Mouse (Mus musculus) brain, embryonic 18.5 days (tissue): ENCODE results near the gene Sergef.

Experiments
- DNase-seq: peaks from one replicate; pipeline ENCODE4 v3.0.0-alpha.2; 2012; ENCODE audit warnings: low read depth, low spot score

Gene Sergef

GRCm38 (mm10) chr7:46616429-46617005 is 23.1 kb downstream of the Sergef start:
- no peak for DNase-seq

DNA sequence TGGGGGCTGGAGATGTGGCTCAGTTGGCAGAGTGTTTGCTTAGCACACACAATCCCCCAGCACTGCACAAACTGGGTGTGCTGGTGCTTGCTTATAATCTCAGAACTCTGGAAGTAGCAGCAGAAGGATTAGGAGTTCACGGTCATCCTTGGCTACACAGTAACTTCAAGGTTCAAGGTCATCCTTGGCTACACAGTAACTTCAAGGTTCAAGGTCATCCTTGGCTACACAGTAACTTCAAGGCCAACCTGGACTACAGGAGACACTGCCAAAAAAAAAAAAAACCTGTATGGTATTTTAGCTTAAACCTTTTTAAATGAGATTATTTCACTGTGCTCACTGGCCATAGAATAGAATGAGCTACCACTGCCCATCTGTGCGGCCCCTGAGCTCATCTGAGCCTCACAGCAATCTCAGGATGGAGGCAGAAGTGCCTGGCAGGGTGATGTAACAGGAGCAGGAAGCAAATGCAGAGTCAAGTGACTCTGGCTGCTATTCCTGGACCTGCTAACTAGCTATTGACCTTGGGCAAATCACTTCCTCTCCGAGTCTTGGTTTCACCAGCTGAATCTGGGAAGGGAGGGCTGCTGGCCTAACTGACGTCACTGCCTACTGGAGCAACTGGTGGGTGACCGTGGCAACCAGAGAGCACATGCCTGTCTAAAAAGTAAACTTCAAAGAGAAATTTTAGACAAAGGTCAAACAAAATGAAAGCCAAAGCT is 24.2 kb downstream of the Sergef start:
- DNase-seq = no peak

DNA sequence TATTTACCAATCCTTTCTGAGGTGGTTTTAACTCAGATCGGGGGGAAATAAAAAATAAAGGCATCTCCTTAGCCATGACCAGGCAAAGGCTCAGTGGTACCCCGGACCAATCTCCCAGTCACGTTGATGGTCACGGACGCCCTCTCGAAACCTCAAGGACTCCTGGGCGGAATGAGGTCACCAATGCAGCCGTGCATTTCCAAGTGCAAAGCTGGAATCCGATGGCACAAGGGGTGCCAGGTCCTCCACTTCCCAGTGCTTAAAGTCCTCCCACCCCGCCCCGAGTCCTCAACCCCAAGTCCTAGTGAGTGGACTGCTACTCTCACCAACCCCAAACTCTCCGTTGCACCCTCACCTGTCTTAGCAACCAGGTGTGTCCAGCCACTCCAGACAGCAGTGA is 25.3 kb downstream of the Sergef start:
- no peak for DNase-seq

GRCm38 (mm10) chr7:46613091-46613490 is 26.5 kb downstream of the Sergef start:
- no peak for DNase-seq

GRCm38 (mm10) chr7:46612421-46612937 is 27.1 kb downstream of the Sergef start:
- no peak for DNase-seq

DNA sequence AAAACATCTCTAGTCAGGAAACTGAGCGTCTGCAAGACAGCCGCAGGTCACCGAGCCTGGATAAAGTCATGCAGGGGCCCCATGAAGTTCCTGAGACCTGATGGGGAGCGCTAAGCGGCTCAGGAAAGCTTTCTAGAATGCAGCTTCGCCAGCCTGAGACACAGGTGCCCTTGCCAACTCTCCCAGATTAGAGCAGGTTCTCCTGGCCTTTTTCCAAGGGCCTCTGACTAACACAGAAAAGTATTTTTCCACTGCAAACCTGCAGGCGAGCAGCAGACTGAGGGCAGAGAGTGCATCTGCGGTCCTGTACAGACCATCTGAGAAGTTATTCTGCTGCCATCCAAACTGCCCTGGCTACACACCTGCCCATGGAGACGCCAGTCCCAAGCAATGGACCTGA is 27.6 kb downstream of the Sergef start:
- no peak for DNase-seq

DNA sequence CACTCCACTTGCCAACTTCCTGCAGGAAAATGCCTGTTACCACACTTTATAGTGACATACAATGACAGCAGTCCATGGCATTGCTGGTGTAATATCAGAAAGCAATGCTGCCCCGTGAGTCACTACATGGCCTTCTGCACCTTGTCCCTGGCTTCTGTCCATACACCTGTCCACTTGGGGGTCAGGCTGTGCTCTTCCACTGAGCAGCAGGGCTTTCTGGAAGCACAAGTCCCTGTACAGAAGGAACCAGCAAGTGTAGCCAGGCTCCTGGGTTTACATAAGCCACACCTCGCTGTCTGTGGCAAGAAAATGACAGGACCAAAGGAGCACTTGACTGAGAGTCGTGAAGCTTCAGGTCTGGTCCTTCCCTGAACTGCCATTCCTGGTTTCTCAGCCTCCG is 30.3 kb downstream of the Sergef start:
- no peak for DNase-seq

DNA sequence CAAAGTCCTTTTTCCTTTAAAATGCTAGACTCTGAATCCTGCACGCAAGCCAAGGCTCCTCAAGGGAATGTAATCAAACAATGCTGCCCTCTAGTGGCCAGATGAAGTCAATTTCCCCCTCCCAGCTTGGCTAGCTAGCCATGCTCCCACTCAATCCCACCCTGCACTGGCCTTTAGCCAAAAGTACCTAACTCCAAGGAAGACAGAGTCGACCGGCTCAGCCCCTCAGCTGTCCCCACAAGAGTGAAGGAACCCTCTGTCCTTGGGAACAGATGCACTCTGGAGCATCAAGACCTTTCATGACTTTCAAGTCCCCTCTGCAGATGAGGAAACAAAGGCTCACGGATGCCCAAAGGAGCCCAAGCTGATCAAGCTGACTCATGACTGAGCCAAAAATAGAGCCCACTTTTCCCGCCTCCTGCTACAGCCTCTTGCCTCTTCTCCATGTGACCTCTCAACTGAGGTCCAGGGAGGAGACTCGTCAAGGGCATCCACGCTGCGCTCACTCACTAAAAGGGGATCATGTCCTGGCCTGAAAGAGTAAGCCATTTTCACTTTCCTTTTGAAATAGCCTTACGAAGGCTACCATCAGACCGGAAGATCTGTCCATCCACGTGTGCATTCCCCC is 32.1 kb downstream of the Sergef start:
- DNase-seq = no peak

- no peak for DNase-seq
These were observed 32.6 kb downstream of the Sergef start for GRCm38 (mm10) chr7:46607031-46607426.

DNA sequence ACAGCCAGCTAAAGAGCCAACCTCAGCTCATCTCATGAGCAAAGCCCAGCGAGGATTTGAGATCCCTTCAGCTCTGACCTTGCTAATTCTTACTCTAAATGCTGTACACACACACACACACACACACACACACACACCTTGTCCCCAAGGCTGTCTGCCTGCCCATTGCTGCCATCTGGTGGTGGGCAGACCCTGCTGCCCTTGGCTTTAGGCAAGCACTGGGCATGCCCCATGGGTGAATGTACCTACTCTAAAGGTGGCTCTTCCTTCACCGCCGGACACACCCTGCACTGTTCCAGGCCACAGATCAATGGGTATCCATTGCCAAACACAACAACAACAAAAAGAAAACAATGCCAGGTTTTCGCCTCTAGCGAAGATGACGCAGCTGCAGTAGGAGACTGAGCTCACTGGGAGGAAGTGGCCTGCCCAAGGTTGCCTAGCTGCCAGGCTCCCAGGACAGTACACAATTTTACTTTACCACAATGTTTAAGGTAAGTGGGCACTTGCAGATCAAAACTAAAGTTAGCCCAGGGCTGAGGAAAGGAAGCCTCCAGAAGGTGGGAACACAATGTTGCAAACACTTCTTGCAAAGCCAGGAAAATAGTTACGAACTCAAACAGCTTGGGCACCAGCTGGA is 33.1 kb downstream of the Sergef start:
- DNase-seq = no peak

- no peak for DNase-seq
These were observed 36.6 kb downstream of the Sergef start for GRCm38 (mm10) chr7:46603051-46603450.

- DNase-seq = no peak
These were observed 37.5 kb downstream of the Sergef start for GRCm38 (mm10) chr7:46602079-46602478.

- no peak for DNase-seq
These were observed 38.5 kb downstream of the Sergef start for GRCm38 (mm10) chr7:46601097-46601496.

DNA sequence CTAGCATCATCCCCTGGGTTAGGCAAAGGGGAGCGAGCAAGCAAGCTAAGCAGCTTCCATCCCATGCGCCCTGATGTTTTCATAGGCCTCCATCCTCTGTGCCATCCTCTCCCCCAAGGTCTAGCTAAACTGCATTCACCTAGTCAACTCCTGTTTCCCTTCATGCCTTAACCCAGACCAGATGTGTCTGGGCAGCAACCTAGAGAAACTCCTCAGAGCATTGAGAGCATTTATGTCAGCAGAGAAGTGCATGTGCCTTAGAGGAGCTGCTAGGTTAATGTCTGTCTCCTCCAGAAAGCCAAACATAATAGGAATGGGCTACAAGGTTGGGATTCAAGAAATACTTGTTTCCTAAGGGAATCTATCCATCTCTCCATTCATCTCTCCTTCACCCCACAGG is 42.6 kb downstream of the Sergef start:
- DNase-seq = no peak

- DNase-seq = no peak
These were observed 48.1 kb downstream of the Sergef start for GRCm38 (mm10) chr7:46591546-46591945.

- DNase-seq = no peak
These were observed 50.4 kb downstream of the Sergef start for GRCm38 (mm10) chr7:46589181-46589580.

GRCm38 (mm10) chr7:46588005-46588404 is 51.6 kb downstream of the Sergef start:
- DNase-seq = no peak

DNA sequence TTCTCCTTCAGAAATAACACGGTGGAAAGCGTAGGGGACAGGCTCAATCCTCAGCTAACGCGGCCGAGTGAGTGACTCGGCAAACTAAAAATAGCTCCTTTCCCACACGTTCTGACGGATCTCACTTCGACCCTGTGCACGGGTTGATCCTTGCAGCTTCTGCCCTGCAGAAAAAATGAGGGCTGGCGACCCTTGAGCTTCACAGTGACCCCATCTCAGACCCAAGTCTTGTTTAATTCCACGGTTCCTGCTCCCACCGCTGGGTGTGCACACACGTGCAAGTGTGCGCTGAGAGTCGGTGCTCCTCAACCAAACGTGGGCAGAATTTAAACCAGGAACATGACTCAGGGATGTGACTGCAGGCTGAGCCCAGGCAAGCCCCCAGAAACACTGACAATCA is 52.1 kb downstream of the Sergef start:
- DNase-seq = no peak

DNA sequence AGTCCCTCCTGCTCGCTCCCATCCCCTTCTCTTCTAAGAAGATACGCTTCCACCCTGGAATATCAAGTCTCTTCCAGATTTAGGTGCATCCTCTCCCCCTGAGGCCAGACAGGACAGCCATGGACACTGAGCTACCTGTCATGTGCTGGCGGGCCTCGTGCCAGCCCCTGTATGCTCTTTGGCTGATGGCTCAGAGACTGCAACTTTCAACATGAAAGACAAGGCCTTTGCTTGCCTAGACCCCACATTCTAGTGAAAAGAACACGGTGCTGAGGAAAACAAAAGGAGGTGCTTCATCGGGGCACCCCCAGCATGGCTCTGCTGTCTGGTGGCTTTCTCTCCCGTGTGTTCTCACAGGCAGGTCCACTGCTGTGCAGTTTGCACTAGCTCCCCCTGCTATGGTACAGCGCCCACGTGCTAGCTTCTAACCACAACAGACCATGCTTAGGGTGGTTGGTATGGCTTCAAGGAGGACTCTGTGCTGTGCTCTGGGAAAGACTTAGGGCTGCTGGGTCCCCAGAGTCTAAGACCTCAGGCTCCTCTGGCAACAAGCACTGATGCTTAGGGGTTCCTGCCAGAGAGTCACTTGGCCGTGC is 52.9 kb downstream of the Sergef start:
- DNase-seq = no peak

DNA sequence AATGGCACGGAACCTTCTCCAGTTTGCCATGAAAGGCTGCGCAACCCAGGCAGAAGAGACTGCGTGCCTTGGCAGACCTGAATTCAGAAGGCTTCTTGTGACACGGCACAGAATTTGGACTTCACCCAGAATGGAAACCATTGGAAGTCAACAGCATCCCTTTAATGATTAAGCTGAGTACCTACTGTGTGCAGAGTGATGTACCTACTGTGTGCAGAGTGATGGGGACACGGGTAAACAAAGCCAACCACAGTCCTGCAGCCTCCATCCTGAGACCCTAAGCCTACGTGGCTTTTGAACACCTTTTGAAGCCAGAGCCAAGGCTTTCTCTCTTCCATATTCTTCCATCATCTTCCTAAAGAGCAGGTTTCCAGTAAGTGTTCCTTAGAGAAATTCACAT is 56.9 kb downstream of the Sergef start:
- DNase-seq = no peak

GRCm38 (mm10) chr7:46581358-46581930 is 58.2 kb downstream of the Sergef start:
- no peak for DNase-seq

DNA sequence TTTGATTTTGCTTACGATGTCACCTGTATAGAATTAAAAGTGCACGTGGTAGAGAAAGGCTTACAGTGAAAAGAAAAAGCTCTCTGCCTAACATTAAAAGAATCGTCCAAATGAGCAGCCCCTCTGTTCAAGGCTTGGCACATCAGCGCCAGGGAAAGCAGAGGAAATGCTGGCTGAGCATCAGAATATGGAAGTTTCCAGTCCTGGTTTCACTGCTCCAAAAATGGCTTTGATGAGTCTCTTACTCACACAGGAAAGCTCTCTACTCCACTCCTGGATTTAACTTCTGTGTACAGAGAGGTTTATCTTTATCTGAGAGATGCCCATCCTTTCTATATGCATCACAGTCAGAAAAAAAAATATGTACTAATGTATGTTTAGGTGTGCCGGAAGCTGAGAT is 61.5 kb downstream of the Sergef start:
- no peak for DNase-seq
